Mouse (Mus musculus): ENCODE data around the gene 1700023F06Rik.

- TF ChIP-seq POLR2A (IDR thresholded peaks at IDR 0.05; ENCODE audit: low read depth, low read length) = no peak
- TF ChIP-seq ZC3H11A (IDR thresholded peaks at IDR 0.05; ENCODE audit: low read depth, low read length) = no peak
- no peak for TF ChIP-seq BHLHE40 (IDR thresholded peaks at IDR 0.05; ENCODE audit: low read depth, low read length)
- no peak for TF ChIP-seq JUND (conservative IDR thresholded peaks at IDR 0.05; ENCODE audit: low read depth, low read length)
- no peak for TF ChIP-seq CTCF (conservative IDR thresholded peaks at IDR 0.05 in 1 of 2, IDR thresholded peaks at IDR 0.05 in 1 of 2; ENCODE audit: low read depth in 2 of 2, low read length in 2 of 2)
- TF ChIP-seq ETS1 (conservative IDR thresholded peaks at IDR 0.05; ENCODE audit: low read depth, low read length) = no peak
- TF ChIP-seq POLR2AphosphoS2 (IDR thresholded peaks at IDR 0.05; ENCODE audit: low read depth, low read length) = no peak
- TF ChIP-seq GABPA (IDR thresholded peaks at IDR 0.05; ENCODE audit: insufficient replicate concordance, low read depth, low read length) = no peak
- no peak for TF ChIP-seq EP300 (IDR thresholded peaks at IDR 0.05; ENCODE audit: low read length)
- no peak for TF ChIP-seq E2F4 (IDR thresholded peaks at IDR 0.05; ENCODE audit: insufficient replicate concordance, low read depth, low read length)
- TF ChIP-seq ZKSCAN1 (IDR thresholded peaks at IDR 0.05; ENCODE audit: borderline replicate concordance, low read depth, low read length) = no peak
- TF ChIP-seq HCFC1 (IDR thresholded peaks at IDR 0.05; ENCODE audit: low read depth, low read length) = no peak
- no peak for TF ChIP-seq USF1 (IDR thresholded peaks at IDR 0.05; ENCODE audit: low read depth, low read length)
- TF ChIP-seq TBP (conservative IDR thresholded peaks at IDR 0.05; ENCODE audit: low read depth, low read length) = no peak
Observed at GRCm38 (mm10) chr11:103235702-103236101, 27.3 kb upstream of the 1700023F06Rik start.

All from CH12.LX (cell line).